Mouse (Mus musculus): Measurements from ENCODE around the gene Pptc7.

DNA sequence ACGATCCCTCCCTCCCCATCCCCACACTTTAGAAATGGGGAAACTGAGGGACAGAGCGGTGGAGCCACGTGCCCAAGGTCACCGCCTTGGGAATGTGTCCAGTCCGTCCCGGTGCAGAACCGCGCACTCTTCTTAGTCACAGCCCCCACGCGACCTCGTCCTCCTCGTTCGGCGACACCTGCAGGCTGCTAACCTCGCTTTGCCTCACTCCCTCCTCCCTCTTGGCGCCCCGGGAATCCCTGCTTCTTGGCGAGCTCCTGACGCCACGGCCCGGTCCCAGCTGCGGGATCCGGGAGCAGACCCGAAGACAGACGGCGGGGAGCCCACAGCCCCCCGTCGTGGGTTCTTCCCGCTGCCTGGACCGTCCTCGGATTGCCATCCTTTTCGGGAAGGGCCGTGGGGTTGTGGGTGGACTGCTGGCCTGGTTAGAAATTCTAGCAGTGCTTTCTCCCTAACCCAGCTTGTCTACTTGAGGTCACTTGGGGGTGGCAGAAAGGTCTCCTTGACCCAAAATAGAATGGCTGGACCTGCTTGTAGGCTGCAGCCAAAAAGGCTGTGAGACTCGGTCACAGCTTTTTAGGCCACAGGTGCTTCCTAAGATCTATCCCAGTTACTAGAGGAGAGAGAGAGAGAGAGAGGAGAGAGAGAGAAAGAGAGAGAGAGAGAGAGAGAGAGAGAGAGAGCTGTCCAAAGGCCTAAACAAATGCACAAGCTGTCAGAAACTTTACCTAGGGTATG lies 1.0 kb downstream of the Pptc7 start:
- TF ChIP-seq CTCF (IDR thresholded peaks at IDR 0.05; ENCODE audit: control insufficient read depth, insufficient read depth, insufficient replicate concordance, low read depth, low read length) (0 out of 2 replicates have a peak, but pooled peaks have one; percentile 12), POLR2A (IDR thresholded peaks at IDR 0.05; ENCODE audit: control insufficient read depth, low read depth, low read length) (no peak)
